Mouse (Mus musculus): Measurements from ENCODE around the gene Cdk14.

Cdk14 gene

DNA sequence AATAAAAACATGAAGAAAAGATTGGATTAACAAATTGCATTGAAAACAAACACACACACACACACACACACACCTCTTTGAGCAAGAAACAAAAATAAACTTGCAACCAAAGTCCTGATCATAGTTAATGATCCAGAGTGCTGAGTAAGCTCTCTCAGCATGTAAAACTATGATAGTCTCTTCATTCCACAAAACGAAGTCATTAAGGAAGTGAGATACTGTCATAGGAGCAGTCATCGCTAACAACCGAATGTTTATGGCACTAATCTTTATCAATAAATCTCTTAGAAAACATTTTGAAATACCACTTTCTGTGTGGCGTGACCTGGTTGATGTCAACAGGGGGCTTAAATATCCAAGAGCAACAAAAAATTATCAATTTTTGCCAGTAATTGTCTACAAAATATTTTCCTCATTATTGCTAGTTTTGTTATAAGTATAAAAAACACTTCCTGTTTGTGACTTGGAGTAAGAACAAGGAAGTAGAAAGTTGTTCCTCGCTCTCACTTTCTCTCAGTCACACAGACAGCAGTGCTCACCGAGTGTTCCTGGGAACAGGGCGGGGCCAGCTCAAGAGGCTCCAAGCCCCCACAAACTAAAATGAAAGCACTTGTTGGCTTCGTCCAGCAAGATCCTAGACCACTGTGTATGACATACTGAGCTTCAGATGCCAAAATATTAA lies 100.1 kb downstream of the Cdk14 start:
- no peak for DNase-seq (ENCODE audit: low spot score in 2 of 2)

DNA sequence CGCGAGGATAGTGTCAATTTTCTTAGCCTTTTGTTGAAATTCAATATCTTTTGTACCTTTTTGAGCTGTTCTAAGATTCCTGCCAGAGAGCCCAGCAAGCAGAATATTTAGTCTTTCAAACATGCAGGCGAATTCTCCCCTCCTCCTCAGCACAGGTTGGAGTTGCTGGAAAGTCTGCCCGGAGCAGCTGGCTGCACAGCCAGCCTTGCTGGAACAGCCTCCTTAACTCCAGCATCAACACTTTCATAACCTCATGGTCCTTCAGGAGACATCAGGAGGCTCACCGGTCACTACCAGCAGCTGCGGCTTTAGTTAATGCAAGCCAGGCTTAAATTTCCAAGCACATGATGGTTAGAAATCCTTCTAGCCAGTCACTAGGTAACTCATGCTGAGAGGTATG lies 105.8 kb downstream of the Cdk14 start:
- no peak for DNase-seq (ENCODE audit: low spot score in 2 of 2)

DNA sequence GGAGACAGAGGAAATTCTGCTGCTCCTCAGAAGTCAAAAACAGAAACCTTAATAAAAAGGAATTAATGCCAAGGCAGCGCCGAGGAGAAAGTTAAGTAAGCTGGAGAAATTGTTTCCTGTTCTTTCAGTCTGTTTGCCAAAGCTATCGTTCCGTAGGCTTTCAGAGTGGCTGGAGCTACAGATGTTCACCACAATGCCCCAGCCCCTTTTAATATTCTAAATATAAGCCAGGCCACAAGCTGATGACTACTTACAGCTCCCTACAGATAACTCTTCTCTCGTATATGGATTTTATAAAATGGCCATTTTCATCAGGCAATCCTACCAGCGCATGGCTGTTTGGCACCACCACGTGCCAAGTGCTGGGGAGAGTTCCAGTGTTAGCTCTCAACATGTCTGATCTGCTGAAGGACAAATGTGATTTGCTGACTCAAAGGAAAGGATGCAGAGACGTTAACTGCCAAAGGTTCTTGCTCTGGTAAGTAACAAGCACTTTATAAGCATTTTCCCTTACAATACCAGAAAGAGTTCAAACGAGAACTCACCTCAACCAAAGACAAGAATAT lies 106.8 kb downstream of the Cdk14 start:
- no peak for DNase-seq (ENCODE audit: low spot score in 2 of 2)

DNA sequence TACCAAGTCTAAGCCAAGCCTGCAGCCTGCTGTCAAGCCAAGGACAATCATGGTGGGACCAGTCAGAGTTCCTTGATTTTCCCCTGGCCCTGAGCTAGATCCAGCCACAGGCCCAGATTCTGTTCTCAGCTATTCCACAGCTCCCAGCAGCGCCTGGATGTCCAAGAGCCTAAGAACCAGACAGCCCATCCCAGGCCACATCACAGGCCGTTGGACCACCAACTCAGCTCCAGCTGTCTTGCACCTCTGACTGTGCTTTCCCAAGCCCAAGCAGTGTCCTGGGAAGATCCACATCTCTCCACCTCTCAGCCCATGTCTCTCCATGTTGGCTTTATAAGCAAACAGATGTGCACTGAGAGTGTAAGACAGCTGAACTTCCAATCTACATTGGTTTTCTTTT lies 114.8 kb downstream of the Cdk14 start:
- no peak for DNase-seq (ENCODE audit: low spot score in 2 of 2)

DNA sequence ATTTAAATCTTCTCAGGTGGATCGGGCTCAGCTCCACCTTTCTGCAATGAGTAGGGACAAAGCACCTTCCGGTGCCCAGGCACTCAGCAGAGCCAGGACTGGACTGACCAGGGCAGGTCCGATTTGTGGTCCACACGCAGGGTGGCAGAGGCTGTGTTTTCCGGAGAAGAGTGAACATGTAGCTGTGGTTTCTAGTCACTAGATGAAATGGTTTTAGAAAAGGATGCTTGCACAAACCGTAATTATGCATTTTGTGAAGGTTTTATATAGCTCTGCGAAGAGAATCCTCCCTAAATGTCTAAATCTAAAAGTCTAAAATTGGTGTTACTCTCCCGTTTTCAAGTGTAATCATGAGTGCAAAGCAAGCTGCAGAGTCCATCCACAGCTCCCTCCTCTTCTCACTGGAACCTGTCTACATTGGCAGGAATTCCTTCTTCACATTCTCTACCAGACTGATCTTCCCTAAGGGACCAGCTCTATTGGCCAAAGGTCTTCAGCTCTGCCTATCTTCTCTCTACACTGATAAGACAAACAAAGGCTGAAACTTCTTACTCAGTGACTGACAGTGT lies 116.9 kb downstream of the Cdk14 start:
- no peak for DNase-seq (ENCODE audit: low spot score in 2 of 2)

DNA sequence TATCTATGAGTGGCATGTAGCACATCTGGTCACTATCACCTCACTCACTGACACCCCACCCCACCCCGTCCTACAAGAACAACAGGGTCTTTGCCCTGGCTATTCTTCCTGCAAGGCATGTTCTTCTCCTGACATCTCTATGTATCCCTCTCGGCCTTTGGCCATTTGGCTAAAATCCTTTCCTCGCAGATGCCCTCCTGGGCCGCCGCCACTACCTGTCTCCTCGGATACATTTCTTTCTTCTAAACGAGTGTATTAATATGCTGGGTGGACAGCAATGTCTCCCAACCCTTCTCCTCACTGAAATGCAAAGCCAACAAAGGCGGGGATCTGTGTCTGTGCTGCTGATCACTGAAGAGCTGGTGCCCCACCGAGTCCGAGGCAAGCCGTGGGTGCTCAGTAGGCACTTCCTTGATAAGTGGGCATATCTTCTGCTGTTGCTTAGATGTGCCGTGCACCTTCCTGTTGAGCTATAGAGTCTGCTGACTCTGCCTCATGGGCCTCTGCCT lies 118.5 kb downstream of the Cdk14 start:
- DNase-seq (ENCODE audit: low spot score in 2 of 2), result no peak

DNA sequence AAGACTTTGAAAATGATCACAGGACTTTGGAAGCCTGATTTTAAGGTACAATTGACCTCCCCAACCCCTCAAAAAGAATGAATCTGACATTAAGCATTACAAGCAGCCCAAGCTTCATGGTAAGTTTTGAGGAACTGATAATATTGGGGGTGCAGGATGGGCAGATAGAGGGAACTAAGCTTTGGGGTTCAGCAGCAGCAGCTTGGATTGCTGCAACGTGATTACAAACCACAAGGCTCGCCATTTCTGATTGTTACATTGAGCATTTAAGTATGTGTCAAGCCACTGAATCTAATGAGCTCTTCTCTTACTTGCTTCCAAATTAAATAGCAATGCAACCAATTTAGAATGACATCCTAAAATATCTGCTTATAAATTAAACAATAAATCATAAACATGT lies 119.1 kb downstream of the Cdk14 start:
- DNase-seq (ENCODE audit: low spot score in 2 of 2), result no peak

DNA sequence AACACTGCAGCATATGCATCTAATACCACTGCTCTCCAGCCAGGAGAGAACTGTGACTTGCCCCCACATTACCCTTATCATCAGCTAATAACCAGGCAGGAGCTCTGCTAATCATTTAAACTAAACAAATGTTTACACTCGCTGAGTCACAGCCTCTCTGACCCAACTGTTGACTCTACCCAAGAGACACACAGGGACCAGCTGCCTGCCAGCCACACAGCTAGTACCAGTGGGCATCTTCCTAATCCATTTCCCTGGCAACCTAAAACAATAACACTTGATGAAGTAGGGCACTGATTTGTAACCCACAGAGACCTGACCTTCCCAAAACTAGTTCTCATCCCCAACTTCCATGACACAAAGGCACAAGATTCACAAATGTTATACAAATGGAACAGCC lies 119.8 kb downstream of the Cdk14 start:
- no peak for DNase-seq (ENCODE audit: low spot score in 2 of 2)

DNA sequence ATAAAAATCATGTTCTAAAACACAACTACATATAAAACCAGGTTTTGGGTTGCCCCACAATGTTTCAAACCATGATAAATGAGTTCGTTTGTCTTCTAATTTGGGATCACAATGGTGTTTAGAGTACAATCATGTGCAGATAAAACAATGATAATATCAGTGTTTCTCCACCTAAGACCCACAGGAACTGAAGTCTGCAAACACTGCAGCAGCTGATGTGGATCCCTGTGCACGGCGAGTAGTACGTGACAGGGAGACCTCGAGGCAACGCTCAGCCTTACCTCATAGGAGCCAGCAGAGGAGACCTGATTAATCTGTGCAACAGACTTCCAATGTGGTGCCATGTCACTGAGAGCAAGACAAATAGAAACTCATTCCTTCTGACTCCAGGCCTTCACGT lies 122.9 kb downstream of the Cdk14 start:
- DNase-seq (ENCODE audit: low spot score in 2 of 2), result no peak

DNA sequence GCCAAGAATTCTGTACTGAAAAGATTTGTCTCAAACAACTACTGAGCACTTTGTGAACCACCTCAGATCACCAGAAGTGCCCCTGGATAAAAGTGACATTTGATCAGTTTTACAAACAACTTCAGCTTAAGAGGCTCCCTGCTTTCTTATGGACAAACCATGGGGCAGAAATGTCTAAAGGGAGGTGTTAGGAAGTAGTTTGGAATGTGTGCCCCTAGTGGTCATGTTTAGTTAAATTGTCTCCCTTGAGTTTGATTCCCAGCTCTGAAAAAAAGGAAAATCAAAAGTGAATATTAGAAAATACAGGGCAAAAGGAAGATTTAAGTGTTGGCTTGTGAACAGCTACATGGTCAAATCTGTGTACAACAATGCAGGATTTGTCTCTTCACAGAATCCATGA lies 123.3 kb downstream of the Cdk14 start:
- DNase-seq (ENCODE audit: low spot score in 2 of 2), result no peak

DNA sequence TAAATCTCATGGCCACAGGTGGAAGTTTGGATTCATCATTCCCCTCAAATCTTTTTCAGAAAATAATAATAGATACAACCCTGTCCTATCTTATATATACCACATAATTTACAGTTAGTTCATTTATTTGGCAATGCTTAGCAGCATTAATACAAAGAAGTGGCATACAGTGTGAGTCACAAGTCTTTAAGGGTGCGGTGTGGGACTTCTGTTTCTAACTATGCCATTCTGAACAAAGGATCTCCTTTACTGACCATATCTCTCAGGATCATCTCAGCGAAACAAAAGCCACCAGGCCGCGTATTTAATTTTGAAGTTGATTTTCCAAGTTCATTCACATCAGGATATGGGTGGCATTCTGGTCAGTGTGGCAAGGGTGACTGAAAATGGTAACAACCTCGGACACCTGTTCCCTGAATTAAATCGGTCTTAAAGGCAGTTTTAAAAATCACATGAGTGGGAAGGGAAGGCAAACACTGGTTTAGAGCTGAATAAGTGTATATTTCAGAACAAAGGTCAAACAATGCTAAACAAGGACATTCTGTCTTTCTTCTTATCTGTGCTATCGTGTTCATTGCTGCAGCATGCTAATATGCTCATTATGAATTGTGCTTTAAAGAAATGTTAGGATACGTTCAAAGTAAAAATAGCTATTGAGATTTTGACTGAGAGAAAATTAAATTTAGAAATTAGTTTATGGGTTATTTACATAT lies 127.1 kb downstream of the Cdk14 start:
- no peak for DNase-seq (ENCODE audit: low spot score in 2 of 2)

DNA sequence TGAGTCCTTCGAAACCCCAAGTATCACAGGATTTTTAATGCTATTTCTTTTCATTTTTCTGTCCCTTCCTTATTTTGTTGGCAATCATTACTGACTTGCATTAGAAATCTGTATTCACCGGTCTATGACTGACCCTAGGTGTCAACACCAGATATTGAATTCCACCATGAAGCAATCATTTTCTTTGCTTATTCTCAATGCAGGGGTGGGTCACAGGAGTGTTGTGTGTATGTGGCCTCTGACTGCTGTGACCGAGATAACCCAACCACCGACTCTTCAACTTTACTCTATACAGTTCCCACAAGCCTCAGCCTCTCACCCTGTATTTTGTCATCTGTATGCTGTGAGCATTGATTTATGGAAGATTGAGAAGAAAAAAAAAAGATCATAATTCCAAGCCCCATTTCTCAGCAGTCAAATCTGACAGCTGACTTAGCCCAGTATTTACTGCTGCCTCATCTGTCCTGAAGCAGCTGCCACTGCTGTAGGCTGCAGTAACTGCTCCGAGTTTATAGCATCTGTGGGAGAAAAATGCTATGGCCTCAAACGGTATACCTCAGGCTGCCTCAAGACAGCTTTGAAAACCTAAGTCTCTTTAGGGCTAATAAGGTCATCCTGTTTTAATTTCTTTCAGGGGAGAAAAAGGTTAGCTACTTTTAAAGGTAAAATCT lies 128.7 kb downstream of the Cdk14 start:
- no peak for DNase-seq (ENCODE audit: low spot score in 2 of 2)

DNA sequence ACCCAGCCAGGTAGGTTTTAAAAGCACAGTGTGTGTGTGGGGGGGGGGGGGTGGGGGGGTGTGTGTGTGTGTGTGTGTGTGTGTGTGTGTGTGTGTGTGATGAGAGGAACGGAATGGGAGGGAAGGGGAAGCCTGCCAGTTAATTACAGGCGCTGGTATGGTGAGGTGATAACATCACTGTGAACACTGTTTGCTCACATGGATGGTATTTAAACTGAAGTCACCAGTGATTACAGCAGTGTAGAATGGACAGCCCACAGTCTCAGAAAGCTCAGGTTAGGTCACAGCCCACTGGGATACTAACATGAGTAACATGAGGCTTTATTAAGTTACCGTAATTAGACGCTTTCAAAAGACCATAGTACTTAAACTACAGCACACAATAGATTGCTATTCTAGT lies 129.4 kb downstream of the Cdk14 start:
- no peak for DNase-seq (ENCODE audit: low spot score in 2 of 2)

DNA sequence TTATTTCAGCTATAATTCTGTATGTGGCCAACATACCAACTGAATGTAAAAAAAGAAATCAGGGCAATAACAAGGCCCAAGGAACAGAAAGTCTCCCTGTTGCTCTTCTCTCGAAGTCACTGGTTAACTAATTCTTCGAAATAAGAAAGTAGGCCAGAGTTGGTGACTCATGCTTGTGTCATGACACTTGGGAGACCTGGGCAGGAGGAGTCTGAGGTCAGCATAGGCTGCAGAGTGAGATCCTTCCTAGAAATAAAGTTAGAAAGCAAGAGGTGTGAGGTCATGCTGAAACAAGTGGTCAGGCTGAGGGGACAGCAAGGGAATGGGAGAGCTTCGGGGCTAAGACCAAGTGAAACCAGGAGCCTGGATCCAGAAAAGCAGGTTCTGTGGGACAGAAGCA lies 134.2 kb downstream of the Cdk14 start:
- DNase-seq (ENCODE audit: low spot score in 2 of 2), result no peak

DNA sequence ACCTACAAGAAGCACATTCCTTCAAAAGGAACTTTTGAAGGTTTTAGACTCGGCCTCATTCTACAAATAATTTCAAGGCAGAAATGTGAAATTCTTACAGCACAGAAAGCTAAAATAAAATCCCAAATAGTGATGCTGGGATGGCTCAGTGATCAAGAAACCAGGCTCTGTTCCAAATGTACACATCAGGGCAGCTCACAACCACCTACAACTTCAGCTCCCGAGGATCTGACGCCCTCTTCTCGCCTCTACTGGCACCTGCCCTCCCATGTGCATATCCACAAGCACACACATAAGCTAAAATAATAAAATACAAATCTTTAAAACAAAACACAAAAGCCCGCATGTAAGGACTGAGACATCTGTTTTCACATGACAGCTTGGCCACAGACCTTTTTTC lies 135.6 kb downstream of the Cdk14 start:
- DNase-seq (ENCODE audit: low spot score in 2 of 2), result no peak

DNA sequence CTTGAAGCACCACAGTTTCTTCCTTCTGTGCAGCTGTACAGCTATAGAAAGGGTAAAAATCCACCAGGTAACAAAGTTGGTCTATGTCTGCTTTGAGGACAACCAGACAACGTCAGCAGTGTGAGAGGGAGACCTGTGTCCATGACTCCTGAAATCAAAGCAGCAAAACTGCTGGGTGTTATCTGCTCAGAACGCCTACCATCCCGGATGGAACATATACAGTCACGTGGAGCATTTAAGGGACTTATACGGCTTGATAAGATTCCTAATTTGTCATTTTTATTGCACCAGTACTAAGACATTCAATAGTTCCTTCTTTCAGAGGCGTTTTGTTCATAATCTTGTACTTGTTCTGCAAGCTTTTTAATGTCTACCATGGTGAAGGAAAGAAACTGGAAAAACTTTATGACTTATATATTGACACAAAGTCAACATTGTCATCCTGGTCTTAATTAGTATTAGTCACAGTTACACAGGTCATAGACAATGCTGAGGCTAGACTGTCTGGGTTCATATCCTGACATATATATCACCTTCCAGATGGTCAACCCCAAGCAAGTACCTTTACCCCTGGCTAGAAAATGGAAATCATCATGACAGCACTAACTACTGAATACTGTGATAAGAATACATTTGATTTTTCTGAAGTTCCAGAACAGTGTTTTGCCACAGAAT lies 136.2 kb downstream of the Cdk14 start:
- no peak for DNase-seq (ENCODE audit: low spot score in 2 of 2)

DNA sequence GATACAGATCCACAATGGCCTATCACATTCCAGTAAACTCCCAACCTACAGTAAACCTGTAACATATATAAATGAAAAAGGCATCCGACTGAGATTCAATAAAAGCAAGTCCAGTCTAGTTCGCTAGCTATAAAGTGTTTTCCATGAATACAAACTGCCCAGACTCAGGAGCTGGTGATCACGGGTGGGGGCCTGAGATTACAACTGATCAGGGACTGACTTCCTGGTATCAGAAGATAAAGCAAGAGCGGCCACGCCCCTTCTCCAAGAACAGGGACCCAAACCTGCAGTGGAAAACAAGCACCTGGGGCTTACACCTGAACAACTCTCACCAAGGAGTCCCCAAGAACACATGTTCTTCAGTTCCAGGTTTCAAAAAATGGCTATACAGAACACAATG lies 137.7 kb downstream of the Cdk14 start:
- DNase-seq (ENCODE audit: low spot score in 2 of 2), result no peak

DNA sequence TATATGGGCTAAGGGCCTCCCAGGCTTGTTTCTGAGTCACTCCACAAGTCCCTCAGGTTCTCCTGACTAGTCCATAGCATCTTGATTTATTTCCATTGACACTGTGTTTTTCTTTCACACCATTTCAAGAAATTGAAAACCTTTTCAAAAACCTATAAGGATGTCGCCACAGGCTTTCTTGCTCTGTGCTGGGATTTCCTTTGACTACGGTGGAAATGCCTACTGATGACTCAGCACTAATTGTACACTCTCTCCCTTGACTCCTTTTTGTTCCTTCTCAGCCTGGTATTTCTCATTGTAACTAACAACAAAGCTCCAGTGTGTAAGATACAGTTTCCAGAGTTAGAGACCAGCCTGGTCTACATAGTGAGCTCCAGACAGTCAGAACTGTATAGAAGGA lies 144.8 kb downstream of the Cdk14 start:
- no peak for DNase-seq (ENCODE audit: low spot score in 2 of 2)

DNA sequence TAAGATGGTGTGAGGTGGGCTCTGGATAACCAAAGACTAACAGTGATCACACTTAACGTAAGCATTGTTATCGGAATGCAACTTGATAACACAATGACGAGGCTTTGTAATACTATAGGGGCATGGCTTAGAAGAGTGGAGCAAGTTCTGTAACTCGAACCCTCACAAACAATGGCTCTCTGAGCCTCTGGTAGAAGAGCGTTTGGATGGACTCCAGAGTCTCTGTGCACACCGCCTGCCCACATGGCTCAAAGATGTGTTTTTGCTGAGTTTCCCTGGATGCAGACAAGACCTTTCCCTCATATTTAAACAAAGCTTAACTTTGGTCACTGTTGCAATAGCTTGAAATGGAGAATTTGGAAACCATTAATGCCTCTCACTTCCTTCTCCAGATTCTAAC lies 145.8 kb downstream of the Cdk14 start:
- no peak for DNase-seq (ENCODE audit: low spot score in 2 of 2)

DNA sequence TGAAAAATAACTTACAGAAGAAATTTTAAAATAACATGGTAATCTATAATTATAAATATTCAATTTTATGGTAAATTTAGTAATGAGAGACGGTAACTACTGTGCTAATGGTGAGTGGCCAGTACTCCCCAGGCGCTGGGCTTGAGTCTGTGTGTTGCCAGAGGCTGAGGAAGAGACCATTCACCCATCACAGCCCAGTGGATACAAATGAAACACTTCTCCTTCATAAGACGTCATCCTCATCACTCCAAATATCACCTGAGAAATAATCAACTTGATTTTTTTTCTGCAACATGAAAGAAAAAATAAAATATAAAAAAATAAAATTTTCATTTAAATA lies 153.4 kb downstream of the Cdk14 start:
- no peak for DNase-seq (ENCODE audit: low spot score in 2 of 2)

DNA sequence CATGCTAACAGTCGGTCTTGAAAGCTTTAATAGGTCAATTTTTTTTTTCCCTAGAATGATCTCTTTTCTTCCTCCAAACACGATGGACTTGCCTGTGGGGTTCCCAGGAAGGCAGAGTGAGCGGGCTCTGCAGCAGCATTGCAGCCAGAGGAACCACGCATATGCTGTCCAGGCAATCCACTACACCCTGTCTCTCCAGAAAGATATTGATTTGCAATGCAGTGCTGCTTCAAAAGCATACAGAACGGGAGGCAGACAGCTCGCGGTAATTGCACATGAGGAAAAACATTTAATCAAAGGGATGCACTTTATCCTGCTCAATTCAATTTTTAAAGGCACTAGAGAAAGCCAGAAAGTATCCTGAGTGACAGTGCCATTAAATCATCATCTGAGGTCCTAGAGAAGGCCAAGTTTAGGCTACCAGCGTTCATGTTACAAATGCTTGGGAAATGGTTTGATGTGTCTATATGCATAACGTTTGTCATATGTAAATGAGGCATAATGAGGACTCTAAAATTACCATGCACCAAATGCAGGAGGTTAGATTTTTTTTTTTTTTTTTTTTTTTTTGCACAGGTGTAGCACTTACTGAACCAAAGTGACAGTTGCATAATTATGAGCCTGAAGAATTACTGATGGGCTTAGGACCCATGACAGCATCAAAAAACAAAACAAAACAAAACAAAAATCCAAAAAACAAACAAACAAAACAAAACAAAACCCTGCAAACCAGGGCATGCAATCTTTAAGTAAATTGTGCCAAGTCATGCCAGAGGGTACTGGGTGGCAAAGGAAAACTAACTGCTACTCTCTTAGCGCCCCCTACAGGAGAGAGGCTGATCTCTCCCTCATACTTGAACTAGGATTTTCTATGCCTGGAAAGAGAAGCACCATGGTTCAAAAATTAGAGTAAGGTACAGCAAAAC lies 154.0 kb downstream of the Cdk14 start:
- DNase-seq (ENCODE audit: low spot score in 2 of 2), result no peak

Data from thymus, postnatal 10 days (tissue).